Mouse (Mus musculus) liver, embryonic 12.5 days (tissue): ENCODE data around the gene Coq10a. TPM values are rescaled to one million over a fixed set of nuclear protein-coding genes. Genes with fewer than 3 reads are reported as not detected.
A peak's percentile ranks its signal among the peaks of the same experiment; 100 is the strongest.

ENCODE experiments used
- ATAC-seq: fragments of 200-750 bp; cut with Nextera tagmentation; 2 replicates; pipeline ENCODE4 v1.8.0; 2017; ENCODE audit warnings: moderate number of reproducible peaks, mild to moderate bottlenecking, moderate library complexity
- H3K27ac ChIP-seq: fragments of 300-500 bp; sonication (generic); 2 replicates; pipeline ENCODE4 v1.5.1; 2016; ENCODE audit warnings: mild to moderate bottlenecking
- H3K27me3 ChIP-seq: fragments of 300-500 bp; sonication (generic); replicated peaks from 2 replicates; pipeline ENCODE4 v1.6.1; 2016; ENCODE audit warnings: mild to moderate bottlenecking, moderate library complexity
- H3K36me3 ChIP-seq: fragments of 300-500 bp; sonication (generic); 2 replicates; pipeline ENCODE4 v1.6.1; 2016; ENCODE audit warnings: mild to moderate bottlenecking, moderate library complexity
- H3K4me1 ChIP-seq: fragments of 300-500 bp; sonication (generic); 2 replicates; pipeline ENCODE4 v1.6.1; 2016
- H3K4me2 ChIP-seq: fragments of 300-500 bp; sonication (generic); 2 replicates; pipeline ENCODE4 v1.6.1; 2016; ENCODE audit warnings: mild to moderate bottlenecking, moderate library complexity
- H3K4me3 ChIP-seq: fragments of 300-500 bp; sonication (generic); 2 replicates; pipeline ENCODE4 v1.5.1; 2016; ENCODE audit warnings: mild to moderate bottlenecking, moderate library complexity
- H3K9ac ChIP-seq: fragments of 300-500 bp; sonication (generic); 2 replicates; pipeline ENCODE4 v1.6.1; 2016; ENCODE audit warnings: mild to moderate bottlenecking, moderate library complexity
- H3K9me3 ChIP-seq: fragments of 300-500 bp; sonication (generic); replicated peaks from 2 replicates; pipeline ENCODE4 v1.6.1; 2016; ENCODE audit warnings: mild to moderate bottlenecking, moderate library complexity
- WGBS: fragments of 180-500 bp; shearing (Covaris S2); methylation state at CpG from one replicate; pipeline ENCODE4 v1.1.7; 2016; ENCODE audit not compliant: insufficient replicate concordance; 5-methylcytosine and 5-hydroxymethylcytosine counted together
- polyA plus RNA-seq: library from polyadenylated mRNA; unstranded; fragments of >200 nt; fragmentation: Nextera tagmentation; extraction: Ambion mirVana; gene quantifications from 2 replicates; pipeline ENCODE4 v1.2.1, GENCODE M21; 2016

Gene Coq10a
- polyA plus RNA-seq, 1 experiment from 2014 or later, result 8.7 TPM

DNA sequence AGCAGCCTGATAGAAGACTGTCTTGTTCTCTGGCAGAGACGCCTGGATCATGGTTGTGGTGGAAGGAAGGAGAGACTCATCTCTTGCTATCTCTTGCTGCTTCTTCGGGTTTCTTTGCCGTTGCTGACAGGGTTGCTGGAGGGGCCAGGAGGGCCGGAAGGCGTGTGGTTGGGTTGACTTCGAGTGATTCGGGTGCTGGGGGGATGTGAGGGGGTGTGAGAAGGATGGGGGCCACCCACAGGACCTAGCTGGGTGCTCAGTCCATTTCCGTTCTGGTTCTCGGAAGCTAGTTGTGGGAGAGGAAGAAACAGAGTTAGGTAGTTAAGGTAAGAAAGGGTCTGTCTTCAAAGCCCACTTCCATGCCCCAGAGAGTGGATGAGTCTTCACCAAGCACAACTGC lies 32.8 kb upstream of the Coq10a start:
- Histone ChIP-seq H3K4me2 (no peak overlapping the region), H3K27me3 (no peaks in the 10 kb centered on the region), H3K36me3 (peaks cover 26% of the 10 kb centered on the region), H3K9ac (no peak overlapping the region), H3K4me3 (no peak overlapping the region), H3K4me1 (0 out of 2 replicates have a peak, but pooled peaks cover 29% of the 10 kb centered on the region), H3K9me3 (no peaks in the 10 kb centered on the region), H3K27ac (no peak overlapping the region)
- 56% methylated on average over 9 of the region's 9 CpGs for WGBS
- ATAC-seq, result no peak

DNA sequence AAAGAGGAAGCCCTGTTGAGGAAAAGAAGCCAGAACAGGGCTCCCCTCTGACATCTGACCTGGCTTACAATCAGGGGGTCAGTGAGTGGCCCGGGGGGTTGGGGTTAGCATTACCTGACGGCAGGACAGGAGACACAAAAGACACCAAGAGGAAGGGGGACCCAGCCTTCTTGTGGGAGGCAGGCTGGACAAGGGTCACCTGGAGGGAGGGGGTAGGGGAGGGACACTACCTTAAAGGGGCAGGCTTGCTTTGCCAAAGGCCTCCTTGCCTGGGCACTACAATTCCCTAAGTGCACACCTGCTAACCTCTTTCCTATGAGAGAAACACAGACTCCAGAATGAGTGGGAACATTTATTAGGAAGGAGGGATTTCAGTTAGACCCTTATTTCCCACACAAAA lies 32.3 kb upstream of the Coq10a start, which contains the start of gene Slc39a5:
Gene Slc39a5, minus strand, starts transcription at position 174 of the 400 bp plus-strand sequence.
- H3K36me3 ChIP-seq, result peaks cover 21% of the 10 kb centered on the region
- peak within 1 kb of the TSS; percentile 38 for H3K4me2 ChIP-seq
- peak within 1 kb of the TSS; percentile 33 for H3K4me3 ChIP-seq
- WGBS, result 56% methylated on average over 2 of the region's 2 CpGs
- ATAC-seq, result no peak
- no peaks in the 10 kb centered on the region for H3K9me3 ChIP-seq
- H3K27ac ChIP-seq, result no peak within 1 kb of the TSS
- peaks cover 35% of the 10 kb centered on the region for H3K4me1 ChIP-seq
- peak within 1 kb of the TSS; percentile 12; the same call in 1 of the 2 replicates for H3K9ac ChIP-seq
- H3K27me3 ChIP-seq, result no peaks in the 10 kb centered on the region

DNA sequence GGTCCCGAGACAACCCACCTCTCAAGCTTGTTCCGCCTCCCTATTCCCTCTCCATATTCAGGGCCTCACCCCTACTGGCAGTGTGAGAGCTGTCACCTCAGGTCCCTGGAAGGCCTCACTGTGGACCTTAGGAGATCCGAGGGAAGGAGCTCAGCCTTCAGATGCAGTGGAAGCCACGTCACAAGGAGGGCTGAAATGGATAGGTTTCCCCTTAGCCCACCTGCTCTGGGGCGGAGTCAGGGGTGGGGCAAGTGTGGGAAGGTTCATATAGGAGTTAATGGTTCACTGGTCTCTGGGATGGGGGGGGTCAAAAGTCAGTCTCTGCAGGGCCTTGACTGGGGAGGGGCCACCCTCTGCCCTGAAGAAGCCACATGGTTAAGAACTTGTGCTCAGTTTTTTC lies 31.5 kb upstream of the Coq10a start:
- Histone ChIP-seq H3K4me3 (peak overlapping the region; percentile 33), H3K27me3 (no peaks in the 10 kb centered on the region), H3K4me2 (peak overlapping the region; percentile 38), H3K9ac (no peak overlapping the region), H3K36me3 (peaks cover 13% of the 10 kb centered on the region), H3K27ac (no peak overlapping the region), H3K9me3 (no peaks in the 10 kb centered on the region), H3K4me1 (peaks cover 42% of the 10 kb centered on the region)
- 45% methylated on average over 5 of the region's 5 CpGs for WGBS
- peak; percentile 45; the same call in 1 of the 2 replicates for ATAC-seq

DNA sequence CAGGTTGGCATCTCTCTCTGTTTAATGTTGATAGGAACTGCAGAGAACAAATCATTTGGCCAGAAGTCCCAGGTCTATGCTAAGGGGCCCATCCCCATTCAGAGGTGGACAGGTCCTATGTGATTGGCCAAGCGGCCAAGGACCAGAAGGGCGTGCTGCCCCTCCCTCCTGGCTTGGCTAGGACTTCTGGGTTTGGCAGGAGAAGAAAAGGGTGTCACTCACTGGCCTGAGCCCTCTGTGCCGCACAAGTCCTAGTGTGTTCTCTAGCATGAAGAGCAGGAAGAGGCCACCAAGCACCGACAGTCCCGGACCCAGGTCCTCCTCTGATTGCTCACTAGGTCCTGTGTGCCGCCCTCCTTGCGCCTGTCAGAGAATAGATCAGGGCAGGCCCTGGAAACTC lies 28.7 kb upstream of the Coq10a start:
- Histone ChIP-seq H3K9me3 (no peaks in the 10 kb centered on the region), H3K36me3 (peaks cover 37% of the 10 kb centered on the region), H3K27ac (no peak overlapping the region), H3K9ac (no peak overlapping the region), H3K4me3 (no peak overlapping the region), H3K4me1 (peaks cover 58% of the 10 kb centered on the region), H3K4me2 (no peak overlapping the region), H3K27me3 (no peaks in the 10 kb centered on the region)
- ATAC-seq, result no peak
- 71% methylated on average over 7 of the region's 7 CpGs for WGBS

DNA sequence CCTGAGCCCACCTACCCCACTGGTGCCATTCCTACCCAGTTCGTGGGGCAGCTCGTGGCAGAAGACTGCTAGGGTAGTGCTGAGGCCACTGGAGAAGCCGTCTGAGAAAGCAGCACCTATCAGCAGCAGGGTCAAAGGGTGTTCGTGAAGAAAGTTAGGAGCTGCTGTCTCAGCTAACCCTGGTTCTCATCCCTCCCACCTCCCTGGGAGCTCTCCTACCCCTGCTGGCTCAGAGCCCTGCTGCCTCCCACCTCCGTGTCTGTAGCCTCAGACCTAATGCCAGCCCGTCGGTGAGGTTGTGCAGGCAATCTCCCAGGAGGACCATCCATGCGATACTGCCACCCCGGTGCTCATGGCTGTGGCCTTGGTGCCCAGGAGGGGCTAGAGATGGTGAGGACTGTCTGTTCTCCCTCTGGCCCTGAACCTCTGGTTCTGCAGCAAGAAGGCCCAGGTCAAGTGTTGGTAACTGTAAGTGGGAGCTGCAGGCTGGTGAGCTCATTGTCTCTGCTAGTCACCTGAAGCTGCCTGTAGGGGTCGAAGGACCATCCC lies 28.0 kb upstream of the Coq10a start:
- Histone ChIP-seq H3K4me2 (no peak overlapping the region), H3K27me3 (no peaks in the 10 kb centered on the region), H3K4me1 (peaks cover 58% of the 10 kb centered on the region), H3K4me3 (no peak overlapping the region), H3K9ac (no peak overlapping the region), H3K9me3 (no peaks in the 10 kb centered on the region), H3K27ac (no peak overlapping the region), H3K36me3 (peaks cover 43% of the 10 kb centered on the region)
- no peak for ATAC-seq
- WGBS, result 66% methylated on average over 10 of the region's 10 CpGs

DNA sequence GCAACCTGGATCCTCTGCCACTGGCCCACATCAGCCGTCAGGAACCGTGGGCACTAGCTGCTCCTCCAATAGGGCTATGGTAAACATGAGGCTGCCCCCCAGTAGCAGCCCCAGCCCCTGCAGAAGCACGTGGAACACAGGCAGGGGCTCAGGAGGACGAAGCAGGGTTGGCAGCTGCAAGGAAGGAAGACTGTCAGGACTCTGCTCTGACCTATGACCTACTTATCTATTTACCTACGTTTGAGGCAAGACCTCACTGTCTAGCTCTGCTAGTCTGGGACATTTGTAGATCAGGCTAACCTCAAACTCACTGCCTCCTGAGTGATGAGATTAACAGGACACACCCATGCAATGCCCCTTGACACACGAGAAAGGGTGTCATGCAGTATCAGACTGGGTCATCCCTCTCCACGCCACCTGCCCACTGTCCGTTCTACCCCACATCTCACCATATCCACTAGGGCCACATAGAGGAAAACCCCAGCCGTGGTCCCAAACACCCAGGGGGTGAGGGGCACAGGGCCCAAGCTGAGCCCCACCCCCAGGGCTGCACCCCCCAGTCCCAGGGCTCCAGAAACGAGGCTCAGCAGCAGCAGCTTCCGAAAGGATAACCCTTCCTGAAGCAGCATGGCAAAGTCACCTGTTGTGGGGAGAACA lies 27.3 kb upstream of the Coq10a start:
- ATAC-seq, result 0 out of 2 replicates have a peak, but pooled peaks have one; percentile 5
- H3K4me2 ChIP-seq, result no peak overlapping the region
- no peak overlapping the region for H3K9ac ChIP-seq
- H3K4me3 ChIP-seq, result no peak overlapping the region
- H3K9me3 ChIP-seq, result no peaks in the 10 kb centered on the region
- H3K27me3 ChIP-seq, result no peaks in the 10 kb centered on the region
- H3K27ac ChIP-seq, result no peak overlapping the region
- peaks cover 46% of the 10 kb centered on the region for H3K36me3 ChIP-seq
- H3K4me1 ChIP-seq, result peaks cover 54% of the 10 kb centered on the region
- 48% methylated on average over 11 of the region's 11 CpGs for WGBS

DNA sequence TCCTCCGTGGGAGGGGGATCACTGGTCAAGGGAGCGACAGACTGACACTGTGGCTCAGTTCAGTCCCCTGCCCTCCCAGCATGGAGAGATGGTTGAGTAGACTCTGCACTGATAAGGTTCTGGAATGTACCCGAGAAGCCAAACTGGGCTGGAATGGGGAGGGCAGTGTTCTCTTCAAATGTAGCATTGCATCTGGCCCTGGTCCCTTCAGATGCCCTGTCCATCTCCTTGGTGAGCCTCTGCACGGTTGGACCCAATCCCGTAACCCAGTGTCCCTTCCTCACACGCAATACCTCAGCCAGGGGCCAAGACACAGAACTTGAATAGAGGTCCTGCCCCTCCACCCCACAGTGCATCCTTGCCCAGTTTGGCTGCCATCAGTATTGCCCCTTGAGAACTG lies 23.1 kb upstream of the Coq10a start:
- Histone ChIP-seq H3K36me3 (peaks cover 86% of the 10 kb centered on the region), H3K4me3 (no peak overlapping the region), H3K27ac (no peak overlapping the region), H3K9ac (no peak overlapping the region), H3K9me3 (no peaks in the 10 kb centered on the region), H3K4me1 (peaks cover 38% of the 10 kb centered on the region), H3K4me2 (no peak overlapping the region), H3K27me3 (no peaks in the 10 kb centered on the region)
- 74% methylated on average over 6 of the region's 6 CpGs for WGBS
- no peak for ATAC-seq

DNA sequence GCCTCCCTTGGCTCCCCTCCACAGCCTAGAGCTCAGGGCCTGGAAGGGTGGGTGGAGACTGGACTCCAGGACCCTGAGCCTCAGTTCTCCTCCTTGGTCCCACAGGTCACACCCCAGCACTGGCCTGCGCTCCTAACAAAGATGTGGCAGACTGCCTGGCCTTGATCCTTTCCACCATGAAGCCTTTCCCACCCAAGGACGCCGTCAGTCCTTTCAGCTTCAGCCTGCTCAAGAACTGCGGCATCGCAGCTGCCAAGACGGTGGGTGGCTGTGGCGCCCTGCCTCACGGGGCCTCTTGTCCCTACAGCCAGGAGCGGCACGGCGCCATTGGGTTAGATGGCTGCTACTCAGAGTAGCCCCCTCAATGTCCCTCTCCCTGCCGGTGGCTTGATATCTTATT lies 21.6 kb upstream of the Coq10a start:
- Histone ChIP-seq H3K9ac (no peak overlapping the region), H3K27ac (no peak overlapping the region), H3K36me3 (peaks cover 99% of the 10 kb centered on the region), H3K4me1 (peaks cover 24% of the 10 kb centered on the region), H3K4me2 (no peak overlapping the region), H3K4me3 (no peak overlapping the region), H3K27me3 (no peaks in the 10 kb centered on the region), H3K9me3 (no peaks in the 10 kb centered on the region)
- whole genome bisulfite sequencing, result 87% methylated on average over 12 of the region's 12 CpGs
- no peak for ATAC-seq

DNA sequence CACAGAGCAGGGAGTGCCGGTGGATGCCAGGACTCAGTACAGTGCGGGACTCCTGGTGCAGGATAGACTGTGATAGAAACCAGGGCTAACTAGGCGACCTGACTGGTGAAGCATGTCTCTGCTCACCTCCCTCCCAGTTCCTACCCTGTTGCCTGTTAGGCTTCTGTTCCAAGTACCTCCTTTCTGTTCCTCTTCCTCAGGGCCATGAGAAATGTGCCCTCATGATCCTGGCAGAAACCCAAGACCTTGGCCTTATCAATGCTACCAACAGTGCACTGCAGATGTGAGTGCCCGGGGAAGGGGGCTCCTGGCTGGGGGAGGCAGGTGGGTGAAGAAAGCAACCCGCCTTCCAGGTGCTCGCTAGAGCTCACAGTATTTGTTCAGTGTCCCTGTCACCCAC lies 20.8 kb upstream of the Coq10a start:
- Histone ChIP-seq H3K4me2 (no peak overlapping the region), H3K27ac (no peak overlapping the region), H3K4me3 (no peak overlapping the region), H3K4me1 (peaks cover 21% of the 10 kb centered on the region), H3K27me3 (no peaks in the 10 kb centered on the region), H3K9ac (no peak overlapping the region), H3K9me3 (no peaks in the 10 kb centered on the region), H3K36me3 (peaks cover 99% of the 10 kb centered on the region)
- 80% methylated on average over 6 of the region's 6 CpGs for WGBS
- no peak for ATAC-seq

DNA sequence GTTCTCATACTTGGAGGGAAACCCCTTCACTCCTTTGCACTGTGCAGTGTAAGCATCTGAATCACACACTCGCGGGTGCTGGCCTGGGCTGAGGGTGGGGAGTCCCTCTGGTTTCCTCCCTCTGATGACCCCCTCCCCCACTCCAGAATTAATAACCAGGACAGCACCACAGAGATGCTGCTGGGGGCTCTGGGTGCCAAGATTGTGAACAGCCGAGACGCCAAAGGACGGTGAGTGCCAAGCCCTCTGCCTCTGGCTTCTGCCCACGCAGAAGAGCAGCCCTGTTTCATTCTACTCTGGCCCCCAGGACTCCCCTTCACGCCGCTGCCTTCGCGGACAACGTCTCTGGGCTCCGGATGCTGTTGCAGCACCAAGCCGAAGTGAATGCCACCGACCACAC lies 20.1 kb upstream of the Coq10a start:
- no peaks in the 10 kb centered on the region for H3K9me3 ChIP-seq
- no peak for ATAC-seq
- H3K36me3 ChIP-seq, result peaks cover 99% of the 10 kb centered on the region
- H3K27ac ChIP-seq, result no peak overlapping the region
- no peak overlapping the region for H3K9ac ChIP-seq
- 92% methylated on average over 14 of the region's 14 CpGs for WGBS
- H3K4me1 ChIP-seq, result peaks cover 14% of the 10 kb centered on the region
- no peak overlapping the region for H3K4me3 ChIP-seq
- H3K27me3 ChIP-seq, result no peaks in the 10 kb centered on the region
- no peak overlapping the region for H3K4me2 ChIP-seq

DNA sequence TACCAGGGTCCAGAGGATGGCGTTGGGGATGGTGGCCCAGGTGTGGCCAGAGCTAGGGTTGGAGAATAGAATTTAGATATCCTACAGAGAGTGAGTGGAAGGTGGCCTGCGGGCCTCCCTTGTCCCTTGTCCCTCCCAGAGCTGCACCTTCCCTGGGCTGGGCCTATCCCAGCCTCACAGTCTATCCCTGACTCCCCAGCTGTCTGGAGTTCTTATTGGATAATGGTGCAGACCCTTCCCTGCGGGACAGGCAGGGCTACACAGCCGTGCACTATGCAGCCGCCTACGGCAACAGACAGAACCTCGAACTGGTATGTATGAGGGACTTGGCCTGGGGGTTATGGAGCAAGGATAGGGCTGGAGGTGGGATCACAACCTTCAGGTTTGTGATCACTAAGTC lies 17.1 kb upstream of the Coq10a start:
- H3K9me3 ChIP-seq, result no peaks in the 10 kb centered on the region
- no peak overlapping the region for H3K27ac ChIP-seq
- peaks cover 99% of the 10 kb centered on the region for H3K36me3 ChIP-seq
- no peak overlapping the region for H3K9ac ChIP-seq
- no peak for ATAC-seq
- H3K4me1 ChIP-seq, result peaks cover 7% of the 10 kb centered on the region; the same call in 1 of the 2 replicates
- H3K4me3 ChIP-seq, result no peak overlapping the region
- no peaks in the 10 kb centered on the region for H3K27me3 ChIP-seq
- H3K4me2 ChIP-seq, result no peak overlapping the region
- WGBS, result 83% methylated on average over 7 of the region's 7 CpGs

DNA sequence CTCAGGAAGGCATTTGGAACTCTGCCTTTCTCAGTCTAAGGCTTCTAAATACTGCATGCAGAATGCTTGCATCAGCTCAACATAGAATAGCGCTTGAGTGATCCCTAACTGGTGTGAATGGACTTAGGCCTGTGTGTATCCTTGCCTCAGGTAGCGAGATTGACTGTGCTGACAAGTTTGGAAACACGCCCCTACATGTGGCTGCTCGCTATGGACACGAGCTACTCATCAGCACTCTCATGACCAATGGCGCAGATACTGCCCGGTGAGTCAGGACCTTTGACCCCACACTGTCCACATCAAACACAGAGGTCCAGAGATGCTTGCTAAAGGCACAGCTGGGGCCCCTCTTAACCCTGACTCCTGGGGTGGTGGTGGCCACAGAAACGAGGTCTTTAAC lies 13.7 kb upstream of the Coq10a start:
- Histone ChIP-seq H3K27ac (0 out of 2 replicates have a peak overlapping the region, but pooled peaks have one; percentile 2), H3K4me1 (peaks cover 34% of the 10 kb centered on the region), H3K27me3 (no peaks in the 10 kb centered on the region), H3K36me3 (peaks cover 93% of the 10 kb centered on the region), H3K4me3 (no peak overlapping the region), H3K9me3 (no peaks in the 10 kb centered on the region), H3K4me2 (no peak overlapping the region), H3K9ac (no peak overlapping the region)
- WGBS, result 78% methylated on average over 8 of the region's 8 CpGs
- peak; percentile 40 for ATAC-seq
